Mouse (Mus musculus) regulatory T cell (primary cell): ENCODE measurements at regions not wholly inside any gene's neighbourhood (a gene's known extent, or its start where the extent isn't known, plus 50 kb on each side); places are given as distances from the start of the nearest gene placed in this dataset.

Experiments
- in situ Hi-C: fragments of 300-600 bp; cut with MboI, MseI; formaldehyde crosslinking; loops from one replicate; pipeline ENCODE4 v1.15.1; 2025; ENCODE audit warnings: high pct_unique_total_duplicates

DNA sequence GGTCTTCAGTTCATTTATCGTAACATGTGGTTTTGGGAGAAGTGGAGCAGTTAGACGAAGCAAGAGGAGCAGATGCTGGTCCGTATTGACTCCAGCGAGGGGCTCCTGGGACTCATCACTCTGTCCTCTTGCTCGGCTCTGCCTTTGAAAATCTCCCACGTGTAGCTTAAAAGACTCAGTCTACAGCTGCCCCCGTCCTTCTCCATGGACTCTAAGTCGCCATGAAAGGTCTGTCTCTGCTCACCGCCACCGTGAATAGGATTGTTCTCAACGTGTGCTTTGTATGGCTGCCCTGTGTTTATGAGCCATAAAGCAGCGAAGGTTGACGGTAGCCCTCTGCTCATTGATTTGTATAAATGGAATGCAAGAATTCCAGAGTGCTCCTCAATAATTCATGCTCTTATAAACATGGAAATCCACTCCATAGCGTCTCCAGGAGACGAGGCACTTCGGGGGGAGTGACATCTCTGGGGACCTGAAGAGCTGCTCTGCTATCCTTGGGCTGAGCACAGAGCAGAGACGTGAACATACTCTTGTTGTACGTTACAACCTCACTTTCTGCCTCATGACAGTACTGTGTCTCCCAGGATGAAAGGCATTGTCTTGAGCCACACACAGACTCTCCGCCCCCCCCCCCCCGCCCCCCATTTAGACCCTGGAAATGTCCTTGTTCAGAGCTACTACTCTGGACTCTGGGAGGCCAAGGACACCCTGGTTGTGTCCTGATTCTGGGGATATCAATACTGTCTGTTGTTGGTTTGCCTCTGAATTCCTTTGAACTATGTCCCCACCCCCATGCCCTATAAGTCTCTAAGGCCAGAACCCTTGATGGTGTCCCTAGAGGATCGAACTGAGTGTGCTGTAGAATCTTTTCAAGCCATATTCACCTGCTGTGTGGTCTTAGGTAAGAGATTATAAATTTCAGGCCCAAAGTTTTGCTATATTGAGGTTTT, 90.8 kb upstream of the Hdac4 start:
- in situ Hi-C loops: no loop called here

DNA sequence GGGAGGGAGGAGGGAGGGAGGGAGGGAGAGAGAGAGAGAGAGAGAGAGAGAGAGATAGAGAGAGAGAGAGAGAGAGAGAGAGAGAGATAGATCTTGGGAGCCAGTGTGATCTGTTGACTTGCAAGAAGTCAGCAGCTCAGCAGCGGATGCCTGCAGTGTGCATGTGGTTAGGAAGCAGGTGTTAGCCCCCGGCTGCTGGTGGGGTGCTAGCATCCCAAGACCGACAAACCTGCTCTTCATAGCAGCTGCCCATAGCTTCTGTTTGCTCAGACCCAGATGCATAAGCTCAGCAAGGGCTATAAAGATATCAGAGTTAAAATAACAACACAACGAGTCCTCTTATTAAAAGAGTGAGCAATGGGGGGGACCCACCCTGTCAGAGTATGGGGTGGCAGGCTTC, 88.7 kb upstream of the Hdac4 start:
- in situ Hi-C loops: no loop called here

DNA sequence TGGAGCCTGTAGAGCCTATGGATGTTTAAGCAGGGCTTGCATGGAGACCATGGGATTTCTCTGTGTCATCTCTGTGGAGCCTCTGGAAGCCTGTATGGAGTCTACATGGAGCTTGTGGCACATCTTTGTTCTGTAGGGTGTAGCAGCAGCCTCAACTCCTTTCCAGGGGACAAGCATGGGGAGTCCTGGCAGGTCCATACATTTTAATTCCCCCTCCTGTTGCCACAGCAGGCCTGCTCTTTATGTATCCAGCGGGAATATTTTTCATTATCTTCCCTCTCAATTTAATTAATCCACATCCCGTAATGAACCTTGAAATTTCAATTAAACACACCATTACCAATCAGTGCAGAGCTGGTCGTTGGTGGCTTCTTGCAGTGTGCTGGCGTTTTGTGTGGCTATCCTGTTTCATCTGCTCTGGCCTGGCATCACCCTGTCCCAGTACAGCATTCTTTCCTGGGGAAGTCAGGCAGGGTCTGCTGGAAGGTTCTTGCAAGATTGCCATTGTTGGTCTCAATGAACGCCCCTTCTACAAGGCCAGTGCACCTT, 81.8 kb upstream of the Hdac4 start:
- in situ Hi-C loops: no loop called here

DNA sequence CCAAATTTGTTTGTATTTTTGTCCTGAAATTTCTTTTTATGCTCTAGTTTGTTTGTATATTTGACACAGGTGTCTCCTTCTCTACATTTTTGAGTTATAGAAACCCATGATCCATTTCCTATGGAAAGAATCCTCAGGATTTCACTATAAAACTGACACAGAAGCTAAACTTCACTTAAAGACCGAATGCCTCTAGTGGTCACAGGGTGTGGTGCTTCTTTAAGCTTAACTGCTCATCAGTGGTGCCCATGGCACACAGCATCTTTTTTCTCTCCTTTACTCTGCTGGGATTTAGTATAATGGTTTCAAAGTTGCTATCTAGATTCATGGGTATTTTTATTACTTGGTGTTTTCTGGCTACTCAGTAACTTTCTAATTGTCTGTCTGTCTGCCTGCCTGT, 79.9 kb upstream of the Hdac4 start:
- in situ Hi-C loops: no loop called here

DNA sequence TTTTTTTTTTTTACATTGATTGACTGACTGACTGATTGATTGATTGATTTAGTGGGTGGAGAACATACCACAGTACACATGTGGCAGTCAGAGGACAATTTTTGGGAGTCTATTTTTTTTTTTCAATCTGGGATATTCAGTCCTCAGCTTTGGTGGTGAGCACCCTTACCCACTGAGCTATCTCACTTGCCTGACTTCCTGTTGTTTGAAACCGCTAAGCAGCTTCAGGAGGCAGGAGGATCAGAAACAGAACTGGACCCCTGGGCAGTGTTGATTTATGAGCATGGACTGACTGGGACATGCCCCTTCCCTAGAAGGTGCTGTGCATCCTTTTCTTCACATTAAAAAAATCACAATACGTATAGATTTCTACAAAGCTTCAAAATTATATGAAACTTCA, 78.3 kb upstream of the Hdac4 start:
- in situ Hi-C loops: no loop called here

DNA sequence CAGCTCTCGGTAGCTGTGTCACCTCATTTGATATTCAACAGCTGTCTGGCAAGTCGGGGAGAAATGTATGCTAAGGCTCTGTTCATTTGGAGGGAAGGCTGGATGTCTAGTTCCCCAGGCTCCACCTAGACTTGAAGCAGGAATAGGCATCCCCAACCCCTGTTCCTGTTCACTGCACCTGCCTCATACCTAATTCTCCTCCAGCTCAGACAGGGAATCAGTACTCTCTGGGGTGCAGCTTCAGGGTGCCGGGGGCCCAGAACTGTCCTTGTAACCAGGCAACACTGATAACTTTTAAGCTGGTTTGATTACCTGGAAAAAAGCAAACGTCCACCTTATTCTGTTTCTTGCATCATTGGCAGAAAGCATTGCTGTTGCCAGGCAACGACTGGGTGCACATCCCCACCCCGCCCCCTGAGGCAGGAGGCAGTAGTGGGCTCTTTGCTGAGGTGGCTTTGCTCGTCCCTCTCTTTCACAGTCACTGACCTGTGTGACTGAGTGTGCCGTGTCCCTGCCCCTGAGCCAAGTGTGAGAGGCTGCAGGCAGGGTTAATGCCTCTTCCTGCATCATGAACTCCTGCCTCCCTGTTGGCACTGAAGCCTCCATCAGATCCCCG, 76.3 kb upstream of the Hdac4 start:
- in situ Hi-C loops: no loop called here

DNA sequence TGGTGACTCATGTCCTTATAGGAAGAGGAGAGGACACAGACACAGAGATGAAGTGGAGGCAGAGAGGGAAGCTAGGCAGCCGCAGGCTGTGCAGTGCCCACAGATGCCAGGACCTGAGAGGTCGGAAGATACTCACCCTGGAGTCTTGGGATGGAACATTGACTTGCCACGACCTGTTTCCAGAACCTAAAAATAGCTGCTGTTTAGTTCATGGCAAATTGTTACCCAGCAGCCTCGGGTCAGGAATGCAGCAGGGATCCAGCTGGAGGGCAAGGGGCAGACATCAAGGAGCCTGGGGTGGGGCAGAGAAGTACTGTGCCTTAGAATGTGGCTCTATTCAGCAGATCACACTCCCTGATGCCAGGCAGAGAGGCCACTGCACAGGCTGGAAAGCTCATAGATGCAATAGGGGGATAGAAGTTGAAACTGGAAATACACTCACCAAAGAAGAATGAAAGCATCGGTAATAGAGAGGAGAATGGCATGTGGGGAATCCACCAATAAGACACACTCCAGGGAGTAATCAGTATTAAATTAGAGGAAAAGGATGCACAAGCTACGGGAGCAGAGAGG, 75.1 kb upstream of the Hdac4 start:
- in situ Hi-C loops: no loop called here

DNA sequence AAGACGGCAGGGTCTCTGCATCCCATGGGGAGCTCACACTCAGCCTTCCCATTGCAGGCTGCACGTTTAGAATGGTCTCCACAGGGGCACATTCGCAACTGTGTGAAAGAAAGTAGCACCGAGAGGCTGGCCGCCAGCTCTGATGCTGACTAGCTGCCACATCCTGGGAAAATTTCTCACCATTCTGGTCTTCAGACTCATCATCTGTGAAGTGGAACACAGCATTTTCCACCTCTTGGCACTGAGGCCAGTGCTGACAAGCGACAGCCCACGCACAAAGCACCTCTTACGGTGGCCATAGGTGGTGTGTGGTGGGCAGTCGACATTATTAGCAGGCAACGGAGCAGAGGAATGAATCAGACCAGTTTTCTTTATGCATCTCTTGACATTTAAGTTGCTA, 74.0 kb upstream of the Hdac4 start:
- in situ Hi-C loops: no loop called here

DNA sequence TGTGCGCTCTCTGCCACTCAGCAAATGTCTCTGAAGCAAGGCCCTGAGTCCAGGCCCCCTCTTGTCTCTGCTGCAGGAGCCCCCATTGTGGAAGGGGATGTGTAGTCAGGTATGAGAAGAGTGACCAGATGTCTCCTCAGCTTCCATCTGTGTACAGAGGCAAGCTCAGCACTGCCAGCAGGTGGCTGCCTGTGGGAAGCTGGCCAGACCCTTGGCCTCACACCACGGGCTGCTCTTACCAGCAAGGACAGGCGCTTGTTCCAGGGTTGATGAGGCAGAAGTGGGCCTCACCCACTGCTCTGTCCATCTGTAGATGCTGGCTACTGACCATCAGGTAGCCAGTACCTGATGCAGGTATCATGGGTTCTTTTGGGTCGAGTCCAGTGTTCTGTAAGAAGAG, 69.4 kb upstream of the Hdac4 start:
- in situ Hi-C loops: no loop called here

DNA sequence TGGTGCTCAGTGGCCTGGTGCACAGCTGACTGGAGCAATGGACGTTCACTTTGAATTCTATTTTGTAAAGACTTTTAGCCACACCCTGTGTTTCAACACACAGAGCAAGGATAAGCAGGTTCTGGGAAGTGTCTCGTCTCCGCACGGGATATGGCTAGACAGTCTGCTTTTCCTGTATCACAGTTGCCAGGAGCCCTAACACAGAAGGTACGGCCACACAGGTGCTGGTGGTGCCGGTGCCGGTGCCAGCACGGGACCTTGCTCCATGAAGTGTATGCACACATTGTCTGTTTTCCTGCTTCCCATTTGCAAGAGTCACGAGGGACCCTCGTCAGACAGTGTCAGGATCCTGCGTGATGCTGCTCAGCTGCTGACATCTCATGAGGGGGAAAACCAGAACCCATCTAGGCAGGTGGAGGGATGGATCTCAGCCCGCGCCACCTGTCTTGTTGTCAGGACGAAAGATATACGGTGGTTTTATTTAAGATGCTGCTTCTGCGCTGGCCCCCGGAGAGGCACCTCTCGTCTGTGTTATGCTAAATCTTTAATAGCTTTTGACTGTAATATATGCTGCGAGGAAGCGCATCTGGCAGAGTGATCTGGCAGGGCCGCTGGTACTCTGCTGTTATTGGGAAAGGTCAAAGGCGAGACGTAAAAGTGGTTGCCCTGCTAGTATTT, 64.4 kb upstream of the Hdac4 start:
- in situ Hi-C loops: no loop called here

DNA sequence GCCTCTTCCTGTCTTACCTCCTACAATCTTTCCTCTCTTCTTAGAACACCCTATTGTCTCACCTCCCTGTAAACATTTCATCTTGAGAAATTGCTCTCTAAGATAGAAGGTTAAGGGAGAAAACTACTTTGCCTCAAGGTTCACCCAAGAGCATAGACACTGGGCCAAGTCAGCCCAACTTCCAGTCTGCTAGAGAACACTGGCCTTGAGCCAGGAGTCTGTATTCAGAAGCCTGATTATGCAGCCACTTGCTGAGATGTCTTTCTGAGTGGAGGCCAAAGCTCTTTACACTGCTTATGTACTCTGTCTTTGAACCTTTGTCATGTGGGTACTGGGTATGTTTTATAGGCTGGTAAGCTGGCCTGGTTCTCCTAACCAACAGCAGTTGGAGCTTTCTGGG, 62.5 kb upstream of the Hdac4 start:
- in situ Hi-C loops: no loop called here

DNA sequence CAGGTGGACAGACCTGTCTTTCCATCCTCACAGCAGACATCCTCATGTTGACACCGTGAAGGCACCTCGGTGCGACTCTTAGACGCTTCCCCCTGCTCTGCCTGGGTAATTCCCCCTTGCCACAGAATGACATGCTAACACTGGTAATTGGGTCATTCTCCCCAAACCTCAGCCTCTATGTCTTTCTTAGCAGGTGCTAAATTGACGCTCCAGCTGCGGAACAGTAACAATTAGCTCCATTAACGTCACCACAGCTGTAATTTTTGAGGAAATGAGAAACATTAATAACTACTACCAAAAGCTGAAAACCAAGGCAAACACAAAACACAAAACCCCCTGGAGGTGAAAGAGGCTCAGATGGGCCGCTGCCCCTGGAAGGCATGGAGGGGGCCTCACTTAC, 57.6 kb upstream of the Hdac4 start:
- in situ Hi-C loops: no loop called here

DNA sequence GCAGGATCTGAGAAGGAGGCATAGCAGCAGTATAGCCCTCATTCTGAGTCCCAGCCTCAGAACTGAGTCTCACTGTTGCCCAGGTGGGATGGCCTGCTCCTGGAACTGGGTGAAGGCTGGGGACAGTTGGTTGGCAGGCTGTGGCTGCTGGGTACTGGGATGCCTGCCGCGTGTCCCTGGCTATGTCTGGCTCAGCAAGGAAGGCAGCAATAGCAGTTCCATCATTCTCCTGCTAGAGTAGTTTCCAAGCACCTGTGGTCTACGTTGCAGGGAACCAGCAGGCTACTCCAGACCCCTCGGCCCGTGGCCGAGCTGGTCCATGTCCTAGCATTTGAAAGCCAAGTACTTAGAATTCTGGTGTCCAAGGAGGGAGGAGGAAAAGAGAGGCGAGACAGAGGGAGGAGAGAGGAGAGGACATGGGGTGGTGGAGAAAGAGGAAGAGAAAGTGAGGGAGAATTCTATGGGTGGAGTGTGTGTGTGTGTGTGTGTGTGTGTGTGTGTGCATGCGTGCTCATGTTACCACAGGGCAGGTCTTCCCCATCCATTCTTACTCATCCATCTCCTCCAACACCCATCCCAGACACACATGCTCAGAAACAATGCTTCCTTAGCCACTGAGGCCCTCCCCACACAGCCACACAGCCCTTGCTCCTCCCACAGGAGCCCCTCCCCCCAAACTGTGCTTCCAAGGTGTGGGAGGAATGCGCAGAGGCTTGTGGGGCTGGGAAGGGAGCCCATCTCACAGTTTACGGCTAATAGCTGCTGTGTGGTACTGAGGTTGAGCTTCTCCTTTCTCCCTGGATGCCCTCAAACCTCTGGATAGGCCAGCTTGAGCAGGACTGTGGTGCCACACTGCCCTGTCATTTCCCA, 55.3 kb upstream of the Hdac4 start:
- in situ Hi-C loops: no loop called here
